Mouse (Mus musculus) induced T-regulatory cell, adult 2 months (primary cell): ENCODE results near the gene Gjc2.
"Not testable (repeated sequence)": the region's sequence is repeated elsewhere in the genome, so short reads cannot be mapped to it uniquely, and the experiment has no call there.

Source experiments
- DNase-seq: peaks from one replicate; pipeline ENCODE4 v3.0.0-alpha.2; 2012; ENCODE audit warnings: low read depth

The Gjc2 gene

GRCm38 (mm10) chr11:59182864-59183331 is at the start of gene Gjc2:
Gene Gjc2 (minus strand): TSS chr11:59183213.
- no peak for DNase-seq

GRCm38 (mm10) chr11:59232797-59233196 is 49.8 kb upstream of the Gjc2 start:
- no peak for DNase-seq

GRCm38 (mm10) chr11:59230144-59230760 is 47.2 kb upstream of the Gjc2 start:
- peak; percentile 79 for DNase-seq

DNA sequence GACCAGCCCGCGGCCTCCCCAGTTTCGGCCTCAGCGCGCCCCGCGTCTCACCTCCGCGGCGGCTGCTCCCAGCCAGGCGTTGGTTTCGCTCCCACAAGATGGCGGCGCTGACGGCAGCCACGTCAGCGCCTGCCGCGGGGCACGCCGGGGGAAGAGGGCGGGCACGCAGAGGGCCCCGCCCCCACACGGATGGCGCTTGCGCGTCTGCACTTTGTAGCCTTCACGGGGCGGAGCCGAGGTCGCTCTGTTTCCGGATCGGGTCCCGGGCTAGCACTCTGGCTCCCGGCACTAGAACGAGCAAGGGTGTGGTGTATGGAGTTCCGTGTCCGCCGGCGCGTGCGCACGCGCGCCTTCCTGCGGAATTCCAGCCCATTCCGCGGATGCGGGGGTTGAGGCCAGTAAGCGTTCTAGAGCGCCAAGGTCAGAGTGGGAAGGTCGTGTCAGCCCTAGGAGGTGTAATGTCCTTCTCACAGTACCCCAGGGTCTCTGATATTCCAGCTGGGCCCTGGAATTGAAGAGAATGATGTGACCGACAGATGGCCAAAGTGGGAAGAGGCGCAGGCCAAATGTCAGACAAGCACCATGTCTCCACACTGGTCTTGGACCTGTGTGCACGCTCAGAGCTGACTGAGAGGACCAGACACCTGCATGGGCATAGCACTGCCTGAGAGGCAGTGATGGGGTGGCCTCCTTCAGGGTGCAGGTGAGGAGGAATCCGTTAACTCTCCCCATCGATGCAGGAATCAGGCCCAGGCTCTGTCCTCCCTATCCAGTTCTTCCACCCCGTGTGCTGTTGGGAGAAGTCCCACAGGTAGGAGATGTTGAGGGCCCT is 45.3 kb upstream of the Gjc2 start, which contains the start of gene Arf1:
Gene Arf1, minus strand, starts transcription at position 149 of the 832 bp plus-strand sequence.
- peak; percentile 98 for DNase-seq

DNA sequence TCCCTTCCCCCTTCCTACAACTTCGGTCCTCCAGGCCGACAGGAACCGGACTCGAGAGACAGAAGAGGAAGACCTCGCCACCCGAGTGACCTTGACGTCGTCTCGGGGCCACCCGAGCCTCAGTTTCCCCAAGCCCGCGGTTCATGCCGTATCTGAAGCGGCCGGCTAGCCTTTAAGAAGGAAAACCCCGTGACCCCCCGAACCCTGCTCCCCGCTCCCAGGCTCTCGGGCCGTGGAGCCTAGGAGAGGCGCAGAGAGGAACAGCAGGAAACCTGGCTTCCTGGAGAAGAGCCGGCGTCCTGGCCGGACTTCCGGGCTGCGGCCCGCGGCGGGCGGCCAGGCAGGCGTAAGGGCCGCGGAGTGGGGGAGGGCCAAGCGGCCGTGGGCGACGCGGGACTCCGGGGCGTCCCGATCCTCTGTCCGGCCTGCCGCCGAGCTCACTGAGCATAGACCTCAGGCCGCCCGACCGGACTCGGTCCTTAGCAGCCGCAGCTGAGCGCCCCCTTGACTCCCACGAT is 44.6 kb upstream of the Gjc2 start:
- no peak for DNase-seq

- DNase-seq = peak; percentile 60
Measured at GRCm38 (mm10) chr11:59226787-59227603, 44.0 kb upstream of the Gjc2 start.

- peak; percentile 70 for DNase-seq
Measured at GRCm38 (mm10) chr11:59226251-59226650, 43.2 kb upstream of the Gjc2 start.

- DNase-seq = no peak
Measured at GRCm38 (mm10) chr11:59225167-59225566, 42.2 kb upstream of the Gjc2 start.

DNA sequence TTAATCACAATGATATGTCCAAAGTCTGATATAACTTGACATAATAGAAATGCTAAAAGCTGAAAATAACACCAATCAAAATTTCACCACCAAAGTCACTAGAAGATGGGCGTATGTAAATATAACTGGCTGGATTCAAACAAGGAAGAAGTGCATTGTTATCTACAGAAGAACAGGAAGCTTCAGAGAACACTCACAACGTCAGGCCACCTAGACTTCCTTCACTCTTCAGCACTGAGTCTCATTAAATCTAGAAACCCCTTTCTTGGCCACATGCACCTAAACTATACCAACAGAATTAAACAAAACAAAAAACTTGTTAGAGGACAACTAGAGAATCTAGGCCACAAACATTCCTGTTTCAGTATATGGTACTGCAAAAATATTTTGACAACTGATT is 41.5 kb upstream of the Gjc2 start:
- peak; percentile 59 for DNase-seq

- DNase-seq = no peak
Measured at GRCm38 (mm10) chr11:59224025-59224424, 41.0 kb upstream of the Gjc2 start.

DNA sequence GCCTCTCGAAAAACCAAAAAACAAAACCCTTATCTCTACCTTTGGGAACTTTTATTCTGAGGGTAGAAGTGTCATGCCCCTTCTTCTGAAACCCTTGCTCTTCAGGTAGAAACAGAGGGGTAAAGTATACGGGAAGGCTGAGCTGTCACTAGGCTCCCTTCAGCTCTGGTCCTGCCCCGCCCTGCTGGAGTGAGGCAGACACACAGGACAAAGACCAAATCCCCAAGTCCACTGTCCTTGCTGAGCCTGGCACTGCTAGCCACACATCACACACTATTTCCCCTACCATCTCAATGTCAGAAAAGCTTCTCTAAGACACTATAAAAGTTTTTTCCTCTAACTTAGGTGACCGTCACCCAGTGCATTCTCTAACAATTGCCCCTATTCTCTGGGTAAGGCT is 39.3 kb upstream of the Gjc2 start:
- DNase-seq = no peak

DNA sequence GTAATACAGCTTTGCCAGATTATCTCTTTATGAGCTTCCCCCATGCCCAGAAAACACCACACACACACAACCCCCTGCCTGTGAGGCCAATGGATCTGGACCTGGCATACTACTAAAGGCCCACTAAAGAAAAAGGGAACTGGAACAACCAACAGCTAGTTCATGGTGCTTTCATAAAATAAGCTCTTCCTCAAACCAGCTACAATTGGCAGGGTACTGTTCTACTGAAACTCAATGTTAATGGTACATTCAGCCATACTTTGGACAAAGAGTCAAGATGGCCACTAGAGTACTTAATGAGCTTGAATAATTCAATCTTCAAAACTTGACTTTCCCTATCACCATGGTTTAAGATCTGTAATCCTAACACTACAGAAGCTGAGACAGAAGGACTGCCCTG is 38.6 kb upstream of the Gjc2 start:
- DNase-seq = no peak

DNA sequence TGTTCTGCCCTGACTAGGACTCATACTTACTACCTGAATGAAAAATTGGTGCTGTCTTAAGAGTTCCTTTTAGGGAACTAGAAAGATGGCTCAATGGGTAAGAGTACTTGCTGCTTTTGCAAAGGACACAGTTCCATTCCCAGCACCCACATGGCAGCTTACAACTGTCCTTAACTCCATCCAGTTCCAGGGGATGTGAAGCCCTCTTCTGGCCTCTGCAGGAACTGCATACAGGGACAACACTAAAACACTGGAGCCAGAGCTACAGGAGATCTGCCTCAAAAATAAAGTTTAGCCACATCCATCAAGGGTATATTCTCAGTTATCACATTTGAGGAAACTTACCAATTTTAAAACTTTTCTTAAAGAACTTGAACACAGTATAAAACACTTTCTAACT is 36.1 kb upstream of the Gjc2 start:
- DNase-seq = peak; percentile 79

DNA sequence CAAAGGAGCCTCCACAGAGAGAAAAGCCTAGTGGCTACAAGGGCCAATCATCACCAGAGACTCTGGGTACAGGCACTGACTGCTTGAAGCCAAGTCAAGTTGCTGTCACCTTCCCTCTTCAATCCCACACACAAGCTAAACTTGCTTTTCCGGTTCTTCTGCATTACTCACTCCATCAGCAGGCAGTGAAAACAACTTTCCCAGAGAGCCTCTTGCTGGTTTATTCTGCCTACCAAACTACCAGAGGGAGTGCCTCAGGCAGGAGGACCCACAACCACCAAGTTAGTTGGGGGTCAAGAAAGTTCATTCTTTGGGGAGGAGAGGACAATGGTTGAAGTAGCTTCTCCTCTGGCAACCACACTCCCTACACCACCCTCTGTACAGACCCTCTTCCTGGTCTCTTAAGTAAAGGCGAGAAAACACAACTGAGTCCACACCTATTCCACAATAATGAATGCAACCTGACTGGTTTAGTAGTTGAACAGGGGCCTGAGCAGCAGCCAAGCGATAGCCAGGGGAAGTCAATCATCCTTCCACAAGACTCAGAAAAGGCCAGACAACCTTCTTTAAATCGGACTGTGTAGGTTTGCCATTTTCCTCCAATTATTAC is 35.5 kb upstream of the Gjc2 start:
- no peak for DNase-seq

GRCm38 (mm10) chr11:59216955-59217354 is 33.9 kb upstream of the Gjc2 start:
- DNase-seq = no peak

- DNase-seq = no peak
Measured at GRCm38 (mm10) chr11:59212892-59213494, 30.0 kb upstream of the Gjc2 start.

- DNase-seq = peak; percentile 76
Measured at GRCm38 (mm10) chr11:59212320-59212719, 29.3 kb upstream of the Gjc2 start.

GRCm38 (mm10) chr11:59211561-59211960 is 28.5 kb upstream of the Gjc2 start:
- not testable (repeated sequence) for DNase-seq

DNA sequence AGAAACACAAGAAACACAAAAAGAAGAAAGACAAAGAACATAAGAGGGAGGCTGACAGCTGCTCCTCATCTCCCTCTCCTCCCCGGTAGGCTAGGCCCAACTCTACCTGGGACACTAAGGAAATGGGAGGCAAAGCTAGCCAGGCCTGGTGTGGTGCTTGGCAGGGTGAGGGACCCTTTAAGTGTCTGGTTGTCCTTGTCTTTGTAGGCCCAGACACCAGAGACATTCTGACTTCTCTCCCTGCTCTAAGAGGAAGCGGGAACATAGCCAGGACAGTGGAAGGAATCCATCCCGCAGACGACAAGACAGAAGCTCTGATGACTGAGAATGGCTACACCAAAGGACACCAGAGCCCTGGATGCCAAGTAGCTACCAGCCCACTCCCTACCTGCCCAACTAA is 27.0 kb upstream of the Gjc2 start:
- DNase-seq = no peak

- DNase-seq = no peak
Measured at GRCm38 (mm10) chr11:59209580-59209979, 26.6 kb upstream of the Gjc2 start.

GRCm38 (mm10) chr11:59209003-59209441 is 26.0 kb upstream of the Gjc2 start:
- peak; percentile 81 for DNase-seq
